Mouse (Mus musculus): ENCODE results near the gene Cd200r4.
"Not testable (repeated sequence)": the region's sequence is repeated elsewhere in the genome, so short reads cannot be mapped to it uniquely, and the experiment has no call there.

The Cd200r4 gene

GRCm38 (mm10) chr16:44811544-44811943, at the start of gene Cd200r4:
Gene Cd200r4, plus strand, starts transcription at chr16:44811733.
- in situ Hi-C loops (cut with MseI, MboI), result no loop called here

GRCm38 (mm10) chr16:44761811-44762210, 49.7 kb upstream of the Cd200r4 start:
- in situ Hi-C loops (cut with MseI, MboI), result loop anchor here (10.0 to 25.0 kb wide), 3 partner anchors 263 to 333 kb away; partner anchors contain the start of gene Ccdc80 (in 2 of the 2)

DNA sequence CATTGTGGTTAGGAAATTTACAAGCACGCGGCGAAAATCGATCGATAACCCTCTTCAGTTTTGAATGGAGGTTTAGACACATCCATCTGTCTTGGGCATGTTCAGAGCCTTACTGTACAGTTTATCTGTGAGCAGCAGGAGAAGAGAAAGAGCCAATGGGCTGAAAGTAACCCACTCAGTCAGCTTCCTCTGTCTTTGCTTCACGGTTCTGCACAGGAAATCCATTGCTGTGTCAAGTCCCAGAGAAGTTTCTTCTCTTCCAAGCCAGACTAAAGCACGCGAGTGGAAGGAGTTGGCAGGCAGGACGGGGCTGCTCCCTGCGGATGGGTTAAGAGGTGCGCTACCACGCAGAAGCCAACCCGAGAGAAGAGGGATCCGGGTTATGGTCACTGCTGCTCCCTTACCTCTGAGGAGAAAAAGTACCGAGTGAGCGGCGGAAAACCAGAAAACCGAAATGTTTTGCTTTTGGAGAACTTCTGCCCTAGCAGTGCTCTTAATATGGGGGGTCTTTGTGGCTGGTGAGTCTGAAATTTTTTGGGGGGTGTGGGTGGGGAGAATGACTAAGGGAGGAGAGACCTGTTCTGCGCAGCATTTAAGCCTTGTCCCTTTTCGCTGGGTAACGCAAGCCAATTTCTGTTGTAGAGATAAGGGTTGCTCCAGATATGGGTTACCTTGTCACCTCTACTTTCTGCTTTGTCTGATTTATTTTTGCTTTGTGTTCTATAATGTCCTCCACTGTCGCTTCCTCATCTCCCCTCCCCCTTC, 45.8 kb upstream of the Cd200r4 start, which contains the start of gene Cd200r1:
Cd200r1 (plus strand) TSS at position 182 of the 765 bp plus-strand sequence.
- in situ Hi-C loops (cut with MseI, MboI), result loop anchor here (10.0 to 25.0 kb wide), 3 partner anchors 259 to 329 kb away; partner anchors contain the start of gene Ccdc80 (in 2 of the 2)

GRCm38 (mm10) chr16:44766320-44766892, 45.1 kb upstream of the Cd200r4 start:
- in situ Hi-C loops (cut with MseI, MboI), result loop anchor here (10.0 to 25.0 kb wide), 3 partner anchors 258 to 328 kb away; partner anchors contain the start of gene Ccdc80 (in 2 of the 2)

- in situ Hi-C loops (cut with MseI, MboI), result loop anchor here (10.0 to 25.0 kb wide), 3 partner anchors 257 to 327 kb away; partner anchors contain the start of gene Ccdc80 (in 2 of the 2)
These were observed 44.0 kb upstream of the Cd200r4 start for GRCm38 (mm10) chr16:44767506-44767905.

DNA sequence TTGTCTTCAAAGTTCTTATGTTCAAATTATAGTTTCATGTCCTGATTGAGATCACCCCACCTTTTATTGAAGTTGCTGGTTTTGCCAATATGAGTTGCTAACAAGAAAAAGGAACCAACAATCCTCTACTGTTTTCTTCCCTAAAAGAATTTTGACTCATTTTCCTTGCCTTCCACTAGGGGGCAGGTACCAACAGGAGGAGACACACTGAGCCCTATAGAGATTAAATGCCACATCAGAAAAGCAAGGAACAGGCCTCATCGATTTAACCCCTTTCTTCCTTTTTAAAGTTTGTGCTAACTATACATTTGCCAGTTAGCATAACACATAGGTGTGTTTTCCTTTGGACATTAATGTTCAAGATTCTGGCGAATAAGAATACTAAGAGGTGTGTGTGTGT, 43.6 kb upstream of the Cd200r4 start:
- in situ Hi-C loops (cut with MseI, MboI), result loop anchor here (10.0 to 25.0 kb wide), 3 partner anchors 257 to 327 kb away; partner anchors contain the start of gene Ccdc80 (in 2 of the 2)

DNA sequence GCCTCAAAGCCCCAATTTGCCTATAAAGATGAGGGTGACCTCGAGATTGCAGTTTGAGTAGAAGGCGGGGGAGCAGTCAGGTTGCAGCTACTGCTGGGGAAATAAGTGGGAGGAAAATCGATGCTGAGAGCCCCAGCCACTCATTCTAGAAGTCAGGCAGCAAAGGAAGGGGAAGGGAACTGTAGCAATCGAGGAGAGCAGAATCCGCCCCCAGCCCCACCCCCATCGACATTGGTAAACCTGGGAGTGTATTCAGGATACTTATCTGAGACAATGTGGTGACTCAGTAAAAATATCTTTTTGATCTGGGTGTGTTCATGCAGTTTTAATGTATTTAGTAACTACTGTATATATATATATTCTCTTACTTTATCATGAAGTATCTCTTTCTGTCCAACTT, 39.0 kb upstream of the Cd200r4 start:
- in situ Hi-C loops (cut with MseI, MboI), result loop anchor here in 1 of 2 experiments (25.0 kb wide), 1 partner anchor 315 kb away; the partner anchor contains the start of gene Ccdc80

- in situ Hi-C loops (cut with MseI, MboI), result loop anchor here in 1 of 2 experiments (25.0 kb wide), 1 partner anchor 314 kb away; the partner anchor contains the start of gene Ccdc80
These were observed 37.9 kb upstream of the Cd200r4 start for GRCm38 (mm10) chr16:44773673-44774072.

GRCm38 (mm10) chr16:44774201-44774600, 37.3 kb upstream of the Cd200r4 start:
- in situ Hi-C loops (cut with MseI, MboI), result loop anchor here in 1 of 2 experiments (25.0 kb wide), 1 partner anchor 313 kb away; the partner anchor contains the start of gene Ccdc80

- in situ Hi-C loops (cut with MseI, MboI), result no loop called here
These were observed 32.9 kb upstream of the Cd200r4 start for GRCm38 (mm10) chr16:44778538-44779147.

- in situ Hi-C loops (cut with MseI, MboI), result no loop called here
These were observed 32.0 kb upstream of the Cd200r4 start for GRCm38 (mm10) chr16:44779494-44779893.

DNA sequence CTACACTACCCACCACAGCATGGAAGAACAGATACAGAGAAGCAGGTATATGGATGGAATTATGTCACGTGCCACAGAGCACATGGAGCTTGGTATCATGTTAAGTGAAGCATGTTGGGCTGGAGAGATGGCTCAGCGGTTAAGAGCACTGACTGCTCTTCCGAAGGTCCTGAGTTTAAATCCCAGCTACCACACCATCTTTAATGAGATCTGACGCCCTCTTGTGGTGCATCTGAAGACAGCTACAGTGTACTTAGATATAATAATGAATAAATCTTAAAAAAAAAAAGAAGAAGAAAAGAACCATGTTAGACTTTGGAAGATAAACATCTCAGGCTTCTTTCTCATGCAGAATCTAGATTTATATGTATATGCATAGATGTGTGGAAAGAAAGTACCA, 30.8 kb upstream of the Cd200r4 start:
- in situ Hi-C loops (cut with MseI, MboI), result no loop called here

DNA sequence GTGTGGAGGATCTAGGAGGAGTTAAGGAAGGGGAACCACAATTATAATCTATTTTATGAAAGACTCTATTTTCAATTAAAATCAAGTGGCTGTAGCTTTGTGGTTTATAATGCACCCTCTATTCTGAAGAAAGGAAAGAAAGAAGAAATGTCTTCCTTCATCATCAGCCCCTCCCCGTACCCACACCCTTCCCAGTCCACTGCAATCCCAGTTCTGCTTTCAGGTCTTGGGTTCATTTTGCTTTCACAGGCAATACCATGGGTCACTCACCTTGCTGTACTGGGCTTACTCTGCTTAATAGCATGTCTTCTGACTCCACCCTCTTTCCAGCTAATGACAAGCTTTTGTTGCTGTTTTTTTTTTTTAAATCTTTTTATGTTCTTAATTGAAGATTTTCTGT, 24.6 kb upstream of the Cd200r4 start:
- in situ Hi-C loops (cut with MseI, MboI), result no loop called here

DNA sequence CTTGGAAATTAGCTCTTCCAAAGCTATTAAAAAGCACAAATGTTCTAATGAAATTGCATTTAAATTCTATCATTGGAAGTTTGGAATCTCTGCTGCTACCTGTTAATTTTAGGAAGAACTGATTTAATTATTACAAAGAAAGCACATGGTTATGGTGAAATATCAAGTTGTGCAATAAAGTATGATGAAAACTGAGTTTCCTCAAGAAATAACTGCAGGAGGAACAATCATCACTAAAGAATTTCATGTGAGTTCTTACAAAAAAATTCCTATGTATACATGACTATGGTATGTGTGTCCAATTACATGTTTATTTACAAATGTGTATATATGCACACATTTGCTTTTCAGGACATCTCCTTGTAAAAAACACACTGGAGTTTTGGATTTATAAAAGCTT, 17.1 kb upstream of the Cd200r4 start:
- in situ Hi-C loops (cut with MseI, MboI), result no loop called here

GRCm38 (mm10) chr16:44805976-44806375, 5.6 kb upstream of the Cd200r4 start:
- in situ Hi-C loops (cut with MseI, MboI), result no loop called here

DNA sequence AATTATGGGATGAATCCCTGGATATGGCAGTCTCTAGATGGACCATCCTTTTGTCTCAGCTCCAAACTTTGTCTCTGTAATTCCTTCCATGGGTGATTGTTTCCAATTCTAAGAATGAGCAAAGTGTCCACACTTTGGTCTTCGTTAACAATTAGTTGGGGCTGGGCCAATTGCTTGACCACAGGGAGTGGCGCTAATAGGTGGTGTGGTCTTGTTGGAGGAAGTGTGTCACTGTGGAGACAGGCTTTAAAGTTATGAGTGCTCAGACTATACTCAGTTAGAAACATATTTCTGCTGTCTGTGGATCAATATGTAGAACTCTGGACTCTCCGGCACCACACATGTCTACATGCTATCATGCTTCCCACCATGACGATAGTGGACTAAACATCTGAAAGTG, 1.3 kb upstream of the Cd200r4 start:
- in situ Hi-C loops (cut with MseI, MboI), result not testable (repeated sequence)

GRCm38 (mm10) chr16:44812468-44813065, 1.0 kb downstream of the Cd200r4 start:
- in situ Hi-C loops (cut with MseI, MboI), result no loop called here

GRCm38 (mm10) chr16:44818010-44818409, 6.5 kb downstream of the Cd200r4 start:
- in situ Hi-C loops (cut with MseI, MboI), result no loop called here

DNA sequence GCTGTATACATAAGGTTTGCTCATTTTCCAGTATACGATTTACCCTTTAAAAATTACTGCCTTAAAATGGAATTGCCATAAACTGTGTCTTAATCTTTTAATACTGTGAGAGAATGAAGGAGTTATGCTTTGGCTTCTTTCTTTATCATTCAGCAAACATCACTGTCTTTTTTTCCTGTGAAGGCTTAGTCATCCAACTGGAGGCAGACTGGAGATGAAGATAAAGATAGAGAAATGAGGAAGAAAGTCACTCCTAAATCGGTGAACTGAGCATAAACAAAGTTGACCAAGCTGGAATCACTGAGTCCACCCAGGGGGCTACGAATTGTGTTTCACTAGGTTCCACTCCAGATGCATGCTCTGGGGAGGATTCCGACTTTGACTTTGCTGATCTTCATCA, 9.0 kb downstream of the Cd200r4 start:
- in situ Hi-C loops (cut with MseI, MboI), result no loop called here

GRCm38 (mm10) chr16:44832286-44832685, 20.8 kb downstream of the Cd200r4 start:
- in situ Hi-C loops (cut with MseI, MboI), result no loop called here

- in situ Hi-C loops (cut with MseI, MboI), result not testable (repeated sequence)
These were observed 21.7 kb downstream of the Cd200r4 start for GRCm38 (mm10) chr16:44833189-44833588.
